Mouse (Mus musculus) liver, adult 2 months (tissue): Measurements from ENCODE around the gene Dhx30.

Source experiments
- CTCF ChIP-seq: fragments of 200-500 bp; IDR thresholded peaks from 2 replicates; pipeline ENCODE4 v1.5.1; 2011; ENCODE audit warnings: low read depth, low read length, control low read depth
- POLR2A ChIP-seq: fragments of 200-500 bp; IDR thresholded peaks from 2 replicates; pipeline ENCODE4 v1.6.1; 2011; ENCODE audit warnings: low read length, control low read depth; ENCODE audit not compliant: insufficient read depth; ENCODE audit errors: extremely low read depth

DNA sequence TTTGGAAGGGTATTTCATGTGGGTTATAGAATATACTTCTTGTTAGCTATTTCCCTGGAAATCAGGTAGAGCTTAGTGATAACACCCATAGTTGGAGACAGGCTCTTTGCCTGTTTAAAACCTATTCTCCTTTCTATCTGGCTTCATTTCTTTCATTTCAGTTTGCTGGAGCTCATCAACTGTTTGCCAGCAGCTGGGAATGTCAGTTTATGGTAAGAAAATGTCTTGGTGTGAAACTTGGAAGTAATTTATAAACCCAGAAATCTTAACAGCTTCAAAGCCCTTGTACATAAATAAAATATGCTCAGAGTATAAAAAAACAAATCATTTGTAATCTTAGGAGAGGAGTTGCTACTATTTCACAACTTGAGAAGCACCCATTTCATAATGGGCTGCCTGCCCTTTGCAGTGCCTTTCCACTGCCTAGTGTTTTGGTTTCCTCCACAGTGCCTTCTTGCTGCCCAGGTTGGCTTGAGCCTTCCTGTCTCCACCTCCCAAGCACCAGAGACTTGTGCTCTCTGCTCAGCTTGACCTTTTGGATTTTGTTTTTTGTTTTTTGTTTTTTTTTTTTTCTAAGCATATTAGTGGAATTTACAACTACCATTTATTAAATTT lies 71.8 kb downstream of the Dhx30 start:
- TF ChIP-seq CTCF = no peak
- no peak for TF ChIP-seq POLR2A
